ENCODE assay signal across 9 mouse cellular contexts in the genomic region with DNA sequence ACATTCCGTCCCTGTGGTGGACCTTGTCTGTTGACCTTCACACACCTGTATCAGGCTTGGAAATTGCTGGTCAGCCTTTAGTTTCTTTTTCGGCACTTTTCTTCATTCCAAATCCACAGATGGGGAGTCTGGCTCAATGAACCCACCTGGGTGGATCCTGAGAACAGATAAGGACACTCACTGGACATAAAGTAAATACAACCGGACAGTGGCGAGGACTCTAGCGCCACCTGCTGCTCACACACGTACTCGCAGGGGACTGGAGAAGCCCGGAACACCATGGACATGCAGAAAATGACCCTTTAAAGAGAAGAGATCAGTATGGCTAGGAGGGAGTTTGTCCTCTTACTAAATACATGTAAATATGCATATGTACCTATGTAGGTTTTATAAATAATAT.
DNase-seq lines count a peak whose midpoint lies in the region; ATAC-seq lines count a peak whose summit lies in the region.
"Had no signal": no experiment of that assay in that cellular context is flagged by ENCODE, and none has a peak within 500 bp of the region (broad histone marks: within the 10 kb centered on the region; RNA-seq: fewer than 3 reads in every experiment).

No protein-coding gene starts in this region.

- H3K9ac ChIP-seq in kidney, embryonic 15.5 days, result no peak overlapping the region
- no peak overlapping the region for H3K9ac ChIP-seq in intestine, embryonic 16.5 days (ENCODE audit: low read depth, low read length)
- H3K9ac ChIP-seq in limb, embryonic 11.5 days (ENCODE audit: low read length), result no peak overlapping the region
- H3K9ac ChIP-seq in neural tube, embryonic 14.5 days (replicated peaks; ENCODE audit: low read depth, low read length), result no peak overlapping the region
- H3K9ac ChIP-seq: liver, embryonic 15.5 days had no signal

- peaks cover 18% of the 10 kb centered on the region for H3K27me3 ChIP-seq in kidney, embryonic 15.5 days
- H3K27me3 ChIP-seq in intestine, embryonic 16.5 days (replicated peaks; ENCODE audit: control insufficient read depth, insufficient read depth, low read length), result no peaks in the 10 kb centered on the region
- H3K27me3 ChIP-seq in limb, embryonic 11.5 days (ENCODE audit: control insufficient read depth, insufficient read depth, low read length), result no peaks in the 10 kb centered on the region
- no peaks in the 10 kb centered on the region for H3K27me3 ChIP-seq in neural tube, embryonic 14.5 days (ENCODE audit: control insufficient read depth, insufficient read depth, low read length)
- H3K27me3 ChIP-seq: liver, embryonic 15.5 days had no signal

- H3K27ac ChIP-seq in kidney, embryonic 15.5 days, result no peak overlapping the region
- H3K27ac ChIP-seq in intestine, embryonic 16.5 days (ENCODE audit: low read length), result no peak overlapping the region
- H3K27ac ChIP-seq in limb, embryonic 11.5 days (replicated peaks; ENCODE audit: low read depth, low read length), result no peak overlapping the region
- H3K27ac ChIP-seq in neural tube, embryonic 14.5 days (ENCODE audit: low read depth, low read length), result no peak overlapping the region
- H3K27ac ChIP-seq: liver, embryonic 15.5 days had no signal

- H3K4me1 ChIP-seq in kidney, embryonic 15.5 days, result peaks cover 7% of the 10 kb centered on the region; the same call in 1 of the 2 replicates
- H3K4me1 ChIP-seq in intestine, embryonic 16.5 days (ENCODE audit: control insufficient read depth, insufficient read depth, low read length), result no peaks in the 10 kb centered on the region
- no peaks in the 10 kb centered on the region for H3K4me1 ChIP-seq in limb, embryonic 11.5 days (ENCODE audit: control insufficient read depth, insufficient read depth, low read length)
- no peaks in the 10 kb centered on the region; the same call in 1 of the 2 replicates for H3K4me1 ChIP-seq in neural tube, embryonic 14.5 days (ENCODE audit: control insufficient read depth, insufficient read depth, low read length)
- H3K4me1 ChIP-seq: liver, embryonic 15.5 days had no signal

- H3K9me3 ChIP-seq in kidney, embryonic 15.5 days (replicated peaks), result no peaks in the 10 kb centered on the region
- no peaks in the 10 kb centered on the region for H3K9me3 ChIP-seq in intestine, embryonic 16.5 days (ENCODE audit: control insufficient read depth, low read length)
- no peaks in the 10 kb centered on the region for H3K9me3 ChIP-seq in limb, embryonic 11.5 days (ENCODE audit: control insufficient read depth, low read length)
- H3K9me3 ChIP-seq in neural tube, embryonic 14.5 days (ENCODE audit: control insufficient read depth, low read length), result no peaks in the 10 kb centered on the region
- H3K9me3 ChIP-seq: liver, embryonic 15.5 days had no signal

- WGBS in kidney, embryonic 15.5 days, result 17% methylated on average over 8 of the region's 8 CpGs
- whole genome bisulfite sequencing in intestine, embryonic 16.5 days, result 15% methylated on average over 8 of the region's 8 CpGs
- WGBS in limb, embryonic 11.5 days, result 24% methylated on average over 8 of the region's 8 CpGs
- WGBS in neural tube, embryonic 14.5 days, result 16% methylated on average over 8 of the region's 8 CpGs

- peak; percentile 85 for DNase-seq in kidney, adult 18-20 months
- peak; percentile 65 for DNase-seq in adrenal gland, adult 2 months
- DNase-seq in embryo, embryonic 10.5 days (ENCODE audit: low spot score), result peak; percentile 83
- peak; percentile 82 for DNase-seq in limb, embryonic 11.5 days (ENCODE audit: low spot score)
- DNase-seq in thymus, postnatal 4 days, result peak; percentile 76

- no peak overlapping the region for H3K4me2 ChIP-seq in kidney, embryonic 15.5 days
- H3K4me2 ChIP-seq in intestine, embryonic 16.5 days (ENCODE audit: low read depth, low read length), result no peak overlapping the region
- H3K4me2 ChIP-seq in limb, embryonic 11.5 days (ENCODE audit: low read depth, severe bottlenecking), result no peak overlapping the region
- H3K4me2 ChIP-seq in neural tube, embryonic 14.5 days (ENCODE audit: low read depth, low read length), result no peak overlapping the region
- H3K4me2 ChIP-seq: liver, embryonic 15.5 days had no signal

- H3K36me3 ChIP-seq in kidney, embryonic 15.5 days, result no peaks in the 10 kb centered on the region
- no peaks in the 10 kb centered on the region for H3K36me3 ChIP-seq in intestine, embryonic 16.5 days (ENCODE audit: control insufficient read depth, insufficient read depth, low read length)
- no peaks in the 10 kb centered on the region for H3K36me3 ChIP-seq in limb, embryonic 11.5 days (ENCODE audit: control insufficient read depth, insufficient read depth, low read length)
- H3K36me3 ChIP-seq in neural tube, embryonic 14.5 days (ENCODE audit: control insufficient read depth, insufficient read depth, low read length), result no peaks in the 10 kb centered on the region
- H3K36me3 ChIP-seq: liver, embryonic 15.5 days had no signal

- no peak for ATAC-seq in kidney, embryonic 15.5 days (replicated peaks; ENCODE audit: low FRiP score)
- ATAC-seq in intestine, embryonic 16.5 days, result 0 out of 2 replicates have a peak, but pooled peaks have one; percentile 26
- no peak for ATAC-seq in limb, embryonic 11.5 days (ENCODE audit: insufficient number of reproducible peaks, low FRiP score, low TSS enrichment, low read depth)
- peak; percentile 44; the same call in 1 of the 2 replicates for ATAC-seq in neural tube, embryonic 14.5 days (ENCODE audit: low read depth)

- H3K4me3 ChIP-seq in kidney, embryonic 15.5 days (replicated peaks), result no peak overlapping the region
- H3K4me3 ChIP-seq in intestine, embryonic 16.5 days (ENCODE audit: low read length), result no peak overlapping the region
- H3K4me3 ChIP-seq in limb, embryonic 11.5 days (ENCODE audit: low read depth, low read length), result no peak overlapping the region
- H3K4me3 ChIP-seq in neural tube, embryonic 14.5 days (ENCODE audit: low read depth, low read length), result no peak overlapping the region
- H3K4me3 ChIP-seq: liver, embryonic 15.5 days had no signal

Comparison
In these comparisons a context has a peak if more than half of its experiments do, and no peak if none do; other contexts are left out.
1. ATAC-seq: peak in intestine, embryonic 16.5 days (single experiment) and neural tube, embryonic 14.5 days (single experiment); none in kidney, embryonic 15.5 days (single experiment) and limb, embryonic 11.5 days (single experiment).
2. Peak in every context shown above with its lines, with median percentiles within 50 percentile points of each other: DNase-seq.